Mouse (Mus musculus) small intestine, adult 2 months (tissue): ENCODE data around the gene Kdm5a. TPM values are rescaled to one million over a fixed set of nuclear protein-coding genes. Genes with fewer than 3 reads are reported as not detected.
A peak's percentile ranks its signal among the peaks of the same experiment; 100 is the strongest.

ENCODE experiments used
- H3K27ac ChIP-seq: fragments of 200-500 bp; 2 replicates; pipeline ENCODE4 v1.5.1; 2012; ENCODE audit warnings: low read depth, low read length, control low read depth, inconsistent platforms; ENCODE audit not compliant: insufficient read depth
- H3K27me3 ChIP-seq: fragments of 200-500 bp; 2 replicates; pipeline ENCODE4 v1.6.1; 2012; ENCODE audit warnings: mild to moderate bottlenecking, moderate library complexity, low read length, inconsistent platforms; ENCODE audit not compliant: control insufficient read depth, insufficient read depth
- H3K36me3 ChIP-seq: fragments of 200-500 bp; 2 replicates; pipeline ENCODE4 v1.6.1; 2012; ENCODE audit warnings: mild to moderate bottlenecking, low read length, control low read depth, inconsistent platforms; ENCODE audit not compliant: control insufficient read depth, insufficient read depth
- H3K4me1 ChIP-seq: fragments of 200-500 bp; 2 replicates; pipeline ENCODE4 v1.6.1; 2012; ENCODE audit warnings: low read length, inconsistent platforms, mixed read lengths; ENCODE audit not compliant: control insufficient read depth, insufficient read depth, insufficient read length
- H3K4me3 ChIP-seq: fragments of 200-500 bp; 2 replicates; pipeline ENCODE4 v1.5.1; 2012; ENCODE audit warnings: low read depth, mild to moderate bottlenecking, control low read depth, inconsistent platforms, low read length, moderate library complexity
- CTCF ChIP-seq: fragments of 200-500 bp; IDR thresholded peaks from 2 replicates; pipeline ENCODE4 v1.5.1; 2012; ENCODE audit warnings: low read depth, mild to moderate bottlenecking, control low read depth, inconsistent platforms, low read length, moderate library complexity, mixed read lengths; ENCODE audit not compliant: insufficient replicate concordance, insufficient read length; ENCODE audit errors: extremely low read depth
- POLR2A ChIP-seq: fragments of 200-500 bp; IDR thresholded peaks from 2 replicates; pipeline ENCODE4 v1.6.1; 2012; ENCODE audit warnings: low read depth, mild to moderate bottlenecking, control low read depth, inconsistent platforms, low read length, moderate library complexity
- WGBS: fragments of 180-500 bp; shearing (Covaris S2); methylation state at CpG from one replicate; pipeline ENCODE4 v1.1.7; 2018; 5-methylcytosine and 5-hydroxymethylcytosine counted together
- polyA plus RNA-seq: library from polyadenylated mRNA; depleted of rRNA; stranded (reverse); fragments of >200 nt; gene quantifications from 2 replicates; pipeline ENCODE4 v1.2.3, GENCODE M21; 2012

Gene Kdm5a
- polyA plus RNA-seq, 1 experiment: 1.1 TPM

- WGBS: 38% methylated on average over 1 of the region's 1 CpGs
- Histone ChIP-seq H3K36me3 (peaks cover 29% of the 10 kb centered on the region), H3K27ac (no peak overlapping the region), H3K4me3 (no peak overlapping the region), H3K4me1 (no peaks in the 10 kb centered on the region), H3K27me3 (no peaks in the 10 kb centered on the region)
- TF ChIP-seq CTCF (no peak), POLR2A (no peak)
These were observed 19.9 kb upstream of the Kdm5a start for GRCm38 (mm10) chr6:120343992-120344391.

DNA sequence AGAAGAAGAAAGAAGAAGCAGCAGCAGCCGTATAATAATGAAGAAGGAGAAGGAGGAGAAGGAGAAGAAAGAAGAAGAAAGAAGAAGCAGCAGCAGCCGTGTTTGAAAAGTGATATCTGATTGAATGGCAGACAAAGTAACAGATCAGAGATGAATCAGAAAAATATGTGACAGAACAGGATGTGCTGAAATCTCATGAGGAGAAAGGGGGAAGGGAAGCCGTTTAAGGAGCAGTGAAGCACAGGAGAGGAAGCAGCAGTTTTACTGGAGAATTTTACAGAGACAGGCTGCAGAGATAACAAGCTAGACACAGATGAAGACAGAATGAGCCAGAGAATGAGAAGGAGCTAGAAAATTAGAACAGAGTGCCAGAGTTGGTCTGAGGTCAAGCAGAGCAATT, 14.9 kb upstream of the Kdm5a start:
- 87% methylated on average over 3 of the region's 3 CpGs for WGBS
- Histone ChIP-seq H3K27ac (no peak overlapping the region), H3K4me1 (no peaks in the 10 kb centered on the region), H3K27me3 (no peaks in the 10 kb centered on the region), H3K4me3 (no peak overlapping the region), H3K36me3 (peaks cover 28% of the 10 kb centered on the region)
- TF ChIP-seq CTCF: no peak
- no peak for TF ChIP-seq POLR2A

DNA sequence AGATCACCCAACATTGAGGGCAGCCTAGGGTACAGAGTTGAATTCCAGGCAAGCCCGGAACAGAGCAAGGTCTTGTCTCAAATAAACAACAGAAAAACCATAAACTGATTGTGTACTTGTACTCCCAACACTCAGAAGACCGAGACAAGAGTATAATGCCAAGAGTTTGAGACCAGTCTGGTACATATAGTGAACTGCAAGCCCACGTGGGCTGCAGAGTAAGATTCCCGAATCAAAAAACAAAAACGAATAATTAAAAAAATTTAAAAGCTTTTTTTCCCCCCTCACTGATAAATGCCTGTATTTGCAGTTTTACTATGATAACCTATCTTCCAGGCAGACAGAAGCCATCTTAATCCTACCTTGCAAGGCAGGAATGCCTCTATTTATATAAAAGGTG, 7.4 kb upstream of the Kdm5a start:
- no peaks in the 10 kb centered on the region for H3K27me3 ChIP-seq
- no peak overlapping the region for H3K27ac ChIP-seq
- no peak overlapping the region for H3K4me3 ChIP-seq
- H3K4me1 ChIP-seq: no peaks in the 10 kb centered on the region
- TF ChIP-seq CTCF: no peak
- no peak for TF ChIP-seq POLR2A
- peaks cover 5% of the 10 kb centered on the region for H3K36me3 ChIP-seq
- WGBS: 4% methylated on average over 5 of the region's 5 CpGs

GRCm38 (mm10) chr6:120356951-120357945, 6.7 kb upstream of the Kdm5a start:
- under 1% methylated on average over 31 of the region's 31 CpGs for WGBS
- TF ChIP-seq CTCF: no peak
- TF ChIP-seq POLR2A: no peak
- Histone ChIP-seq H3K4me3 (peak overlapping the region; percentile 60), H3K27ac (peak overlapping the region; percentile 45), H3K27me3 (no peaks in the 10 kb centered on the region), H3K4me1 (no peaks in the 10 kb centered on the region), H3K36me3 (peaks cover 4% of the 10 kb centered on the region; the same call in 1 of the 2 replicates)

- H3K27ac ChIP-seq: no peak overlapping the region
- no peak overlapping the region for H3K4me3 ChIP-seq
- no peaks in the 10 kb centered on the region for H3K27me3 ChIP-seq
- H3K36me3 ChIP-seq: peaks cover under 1% of the 10 kb centered on the region
- TF ChIP-seq POLR2A (no peak), CTCF (no peak)
- H3K4me1 ChIP-seq: peaks cover 3% of the 10 kb centered on the region; the same call in 1 of the 2 replicates
- WGBS: 95% methylated on average over 2 of the region's 2 CpGs
These were observed 1.8 kb upstream of the Kdm5a start for GRCm38 (mm10) chr6:120362124-120362523.

- WGBS: 5% methylated on average over 15 of the region's 15 CpGs
- TF ChIP-seq CTCF (no peak), POLR2A (no peak)
- H3K4me3 ChIP-seq: peak overlapping the region; percentile 68
- peaks cover 3% of the 10 kb centered on the region; the same call in 1 of the 2 replicates for H3K4me1 ChIP-seq
- H3K27me3 ChIP-seq: no peaks in the 10 kb centered on the region
- H3K27ac ChIP-seq: peak overlapping the region; percentile 97
- H3K36me3 ChIP-seq: peaks cover 7% of the 10 kb centered on the region
These were observed 893 bp upstream of the Kdm5a start for GRCm38 (mm10) chr6:120362774-120363687.

- WGBS: under 1% methylated on average over 31 of the region's 31 CpGs
- no peaks in the 10 kb centered on the region for H3K27me3 ChIP-seq
These were observed 590 bp downstream of the Kdm5a start for GRCm38 (mm10) chr6:120364523-120364905.

More at GRCm38 (mm10) chr6:120364523-120364905, 590 bp downstream of the Kdm5a start:
- Histone ChIP-seq H3K4me1 (peaks cover 3% of the 10 kb centered on the region; the same call in 1 of the 2 replicates), H3K36me3 (peaks cover 19% of the 10 kb centered on the region), H3K4me3 (peak overlapping the region; percentile 68), H3K27ac (peak overlapping the region; percentile 97)
- TF ChIP-seq POLR2A (no peak), CTCF (no peak)
